In genomic region chr11:74376847-74377246, GRCm38 (mm10) we compare ENCODE assay signal across 9 mouse cellular contexts. TPM values are rescaled to one million over a fixed set of nuclear protein-coding genes. Genes with fewer than 3 reads are reported as not detected.
DNase-seq lines count a peak whose midpoint lies in the region; ATAC-seq lines count a peak whose summit lies in the region.
"Had no signal": no experiment of that assay in that cellular context is flagged by ENCODE, and none has a peak within 500 bp of the region (broad histone marks: within the 10 kb centered on the region; RNA-seq: fewer than 3 reads in every experiment).

No protein-coding gene starts in this region.

- no peaks in the 10 kb centered on the region for H3K36me3 ChIP-seq in heart, embryonic 10.5 days
- no peaks in the 10 kb centered on the region for H3K36me3 ChIP-seq in lung, embryonic 15.5 days
- H3K36me3 ChIP-seq: limb, embryonic 12.5 days had no signal

- WGBS in heart, embryonic 10.5 days, result 78% methylated on average over 3 of the region's 3 CpGs
- 82% methylated on average over 3 of the region's 3 CpGs for WGBS in lung, embryonic 15.5 days

- peaks cover 22% of the 10 kb centered on the region for H3K27me3 ChIP-seq in heart, embryonic 10.5 days (ENCODE audit: insufficient read depth, poor library complexity, severe bottlenecking)
- no peaks in the 10 kb centered on the region for H3K27me3 ChIP-seq in lung, embryonic 15.5 days

- H3K9ac ChIP-seq in lung, embryonic 15.5 days, result no peak overlapping the region
- H3K9ac ChIP-seq: limb, embryonic 12.5 days had no signal

- no peaks in the 10 kb centered on the region for H3K4me1 ChIP-seq in heart, embryonic 10.5 days
- no peaks in the 10 kb centered on the region for H3K4me1 ChIP-seq in lung, embryonic 15.5 days

- ATAC-seq in common myeloid progenitor, adult 5-6 weeks (replicated peaks; ENCODE audit: low read depth, poor library complexity, severe bottlenecking), result peak; percentile 90
- 0 out of 2 replicates have a peak, but pooled peaks have one; percentile 14 for ATAC-seq in lung, embryonic 15.5 days (ENCODE audit: borderline replicate concordance, extremely low read depth, low FRiP score, low TSS enrichment)

- H3K27ac ChIP-seq in heart, embryonic 10.5 days, result no peak overlapping the region
- no peak overlapping the region for H3K27ac ChIP-seq in lung, embryonic 15.5 days
- H3K27ac ChIP-seq: limb, embryonic 12.5 days had no signal

- H3K9me3 ChIP-seq in heart, embryonic 10.5 days, result no peaks in the 10 kb centered on the region
- H3K9me3 ChIP-seq in lung, embryonic 15.5 days, result no peaks in the 10 kb centered on the region
- H3K9me3 ChIP-seq: limb, embryonic 12.5 days had no signal

- DNase-seq in adrenal gland, adult (ENCODE audit: inconsistent age in 2 of 2, low spot score in 1 of 2), result peak; percentile 32 to 81
- no peak for DNase-seq in adrenal gland, adult 8-10 months
- DNase-seq in Muller cell, postnatal 12 days (ENCODE audit: inconsistent ontology term), result peak; percentile 52
- peak; percentile 74 for DNase-seq in heart, embryonic 10.5 days (ENCODE audit: low spot score)
- DNase-seq in kidney, postnatal 25 days, result peak; percentile 54 to 64
- peak; percentile 77 to 78 for DNase-seq in right cerebral cortex, adult 2 months (ENCODE audit: low spot score in 2 of 2)

- no peak overlapping the region for H3K4me3 ChIP-seq in heart, embryonic 10.5 days
- H3K4me3 ChIP-seq in lung, embryonic 15.5 days, result no peak overlapping the region
- H3K4me3 ChIP-seq: limb, embryonic 12.5 days had no signal

- H3K4me2 ChIP-seq in lung, embryonic 15.5 days, result no peak overlapping the region
- H3K4me2 ChIP-seq: limb, embryonic 12.5 days had no signal

RNA-seq across cellular contexts. Expression of gene Olfr412, which starts 15.0 kb away (rescaled TPM):
- total RNA-seq in adrenal gland, adult 8-10 months (2022), result not detected
- total RNA-seq in common myeloid progenitor, adult 5-6 weeks (2017), result not detected in 2 replicates
- not detected in 2 replicates for polyA plus RNA-seq in heart, embryonic 10.5 days (2016; fragmentation: Nextera tagmentation; extraction: Ambion mirVana)
- not detected in 2 replicates for polyA plus RNA-seq in lung, embryonic 15.5 days (2015; fragmentation: Nextera tagmentation; extraction: Ambion mirVana)
- polyA plus RNA-seq: limb, embryonic 12.5 days had no signal

RNA-seq across cellular contexts. Expression of gene Olfr411, which starts 24.4 kb away (rescaled TPM):
- total RNA-seq in adrenal gland, adult 8-10 months (2022), result not detected
- total RNA-seq in common myeloid progenitor, adult 5-6 weeks (2017), result not detected in 2 replicates
- polyA plus RNA-seq in heart, embryonic 10.5 days (2016; fragmentation: Nextera tagmentation; extraction: Ambion mirVana), result not detected in 2 replicates
- polyA plus RNA-seq in lung, embryonic 15.5 days (2015; fragmentation: Nextera tagmentation; extraction: Ambion mirVana), result not detected in 2 replicates
- polyA plus RNA-seq: limb, embryonic 12.5 days had no signal

RNA-seq across cellular contexts. Expression of gene Olfr410, which starts 39.0 kb away (rescaled TPM):
- total RNA-seq in adrenal gland, adult 8-10 months (2022), result not detected
- total RNA-seq in common myeloid progenitor, adult 5-6 weeks (2017), result not detected in 2 replicates
- polyA plus RNA-seq in heart, embryonic 10.5 days (2016; fragmentation: Nextera tagmentation; extraction: Ambion mirVana), result not detected in 2 replicates
- not detected in 2 replicates for polyA plus RNA-seq in lung, embryonic 15.5 days (2015; fragmentation: Nextera tagmentation; extraction: Ambion mirVana)
- polyA plus RNA-seq: limb, embryonic 12.5 days had no signal
